Mouse (Mus musculus) forebrain, embryonic 11.5 days (tissue): ENCODE results near the gene Them7. TPM values are rescaled to one million over a fixed set of nuclear protein-coding genes. Genes with fewer than 3 reads are reported as not detected.
A peak's percentile ranks its signal among the peaks of the same experiment; 100 is the strongest.

ENCODE experiments used
- ATAC-seq: fragments of 200-750 bp; cut with Nextera tagmentation; replicated peaks from 2 replicates; pipeline ENCODE4 v1.8.0; 2017; ENCODE audit warnings: moderate TSS enrichment; ENCODE audit not compliant: low FRiP score
- DNase-seq: peaks from one replicate; pipeline ENCODE4 v3.0.0-alpha.2; 2017; ENCODE audit warnings: low spot score
- H3K27ac ChIP-seq: fragments of 300-500 bp; sonication (generic); 2 replicates; pipeline ENCODE4 v1.5.1; 2014; ENCODE audit warnings: low read depth, low read length
- H3K27me3 ChIP-seq: fragments of 300-500 bp; sonication (generic); 2 replicates; pipeline ENCODE4 v1.6.1; 2014; ENCODE audit warnings: mild to moderate bottlenecking, low read length, mixed read lengths; ENCODE audit not compliant: control insufficient read depth, insufficient read depth
- H3K36me3 ChIP-seq: fragments of 300-500 bp; sonication (generic); 2 replicates; pipeline ENCODE4 v1.6.1; 2014; ENCODE audit warnings: mild to moderate bottlenecking, low read length, moderate library complexity, mixed read lengths; ENCODE audit not compliant: control insufficient read depth, insufficient read depth
- H3K4me1 ChIP-seq: fragments of 300-500 bp; sonication (generic); replicated peaks from 2 replicates; pipeline ENCODE4 v1.6.1; 2014; ENCODE audit warnings: low read length, mixed read lengths; ENCODE audit not compliant: control insufficient read depth, insufficient read depth
- H3K4me2 ChIP-seq: fragments of 300-500 bp; sonication (generic); 2 replicates; pipeline ENCODE4 v1.6.1; 2014; ENCODE audit warnings: low read depth, mild to moderate bottlenecking, low read length, moderate library complexity, mixed read lengths; ENCODE audit not compliant: severe bottlenecking
- H3K4me3 ChIP-seq: fragments of 300-500 bp; sonication (generic); 2 replicates; pipeline ENCODE4 v1.5.1; 2014; ENCODE audit warnings: low read depth, low read length
- H3K9ac ChIP-seq: fragments of 300-500 bp; sonication (generic); 2 replicates; pipeline ENCODE4 v1.6.1; 2014; ENCODE audit warnings: low read length
- H3K9me3 ChIP-seq: fragments of 300-500 bp; sonication (generic); 2 replicates; pipeline ENCODE4 v1.6.1; 2016; ENCODE audit warnings: low read length, mixed read lengths; ENCODE audit not compliant: control insufficient read depth
- WGBS: fragments of 180-500 bp; shearing (Covaris S2); extraction: QIAGEN DNeasy Blood & Tissue Kit; methylation state at CpG from one replicate; pipeline ENCODE4 v1.1.7; 2014; 5-methylcytosine and 5-hydroxymethylcytosine counted together
- polyA plus RNA-seq: library from polyadenylated mRNA; unstranded; fragments of >200 nt; fragmentation: Nextera tagmentation; extraction: Ambion mirVana; gene quantifications from 2 replicates; pipeline ENCODE4 v1.2.1, GENCODE M21; 2014

Gene Them7
- polyA plus RNA-seq, 1 experiment from 2014 or later: 0.16 TPM

DNA sequence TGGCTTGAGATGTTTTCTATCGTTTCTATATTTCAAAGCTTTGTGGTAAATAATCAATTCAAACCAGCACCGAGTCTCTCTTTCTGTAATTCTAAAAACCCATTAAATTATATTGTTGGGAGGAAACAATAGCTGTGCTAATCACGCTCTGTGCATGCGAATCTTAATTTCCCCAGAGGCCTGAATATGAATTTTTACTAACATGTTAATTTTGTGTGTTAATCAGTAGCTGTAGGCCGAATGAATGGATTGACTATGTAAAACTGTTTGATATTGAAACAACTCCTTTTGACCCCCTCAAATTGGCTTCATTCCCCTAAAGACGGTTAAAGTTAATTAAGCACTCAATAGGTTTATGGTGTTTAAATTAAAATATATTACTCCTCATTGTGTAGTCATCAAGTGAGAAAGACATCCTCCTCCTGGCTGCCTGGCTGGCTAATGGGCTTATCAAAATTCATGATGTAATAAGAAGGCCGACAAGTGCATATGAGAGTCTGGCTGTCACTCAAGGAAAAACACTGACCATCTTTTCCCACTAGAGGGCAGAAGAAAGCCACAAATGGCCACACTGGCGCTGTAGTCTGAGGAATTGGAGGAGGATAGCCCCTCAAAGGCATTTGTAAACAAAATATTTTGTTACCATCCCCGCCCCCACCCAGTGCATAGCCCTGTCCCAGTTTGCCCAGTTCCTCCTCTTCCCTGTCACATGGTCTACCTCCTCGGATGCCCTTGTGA, 110.0 kb downstream of the Them7 start:
- H3K36me3 ChIP-seq: no peaks in the 10 kb centered on the region
- H3K4me1 ChIP-seq: peaks cover 5% of the 10 kb centered on the region; the same call in 1 of the 2 replicates
- H3K4me3 ChIP-seq: no peak overlapping the region
- H3K27me3 ChIP-seq: no peaks in the 10 kb centered on the region
- DNase-seq (peak; percentile 76), ATAC-seq (peak; percentile 76)
- no peak overlapping the region for H3K27ac ChIP-seq
- no peak overlapping the region for H3K4me2 ChIP-seq
- WGBS: 33% methylated on average over 10 of the region's 10 CpGs
- no peaks in the 10 kb centered on the region for H3K9me3 ChIP-seq
- no peak overlapping the region for H3K9ac ChIP-seq

DNA sequence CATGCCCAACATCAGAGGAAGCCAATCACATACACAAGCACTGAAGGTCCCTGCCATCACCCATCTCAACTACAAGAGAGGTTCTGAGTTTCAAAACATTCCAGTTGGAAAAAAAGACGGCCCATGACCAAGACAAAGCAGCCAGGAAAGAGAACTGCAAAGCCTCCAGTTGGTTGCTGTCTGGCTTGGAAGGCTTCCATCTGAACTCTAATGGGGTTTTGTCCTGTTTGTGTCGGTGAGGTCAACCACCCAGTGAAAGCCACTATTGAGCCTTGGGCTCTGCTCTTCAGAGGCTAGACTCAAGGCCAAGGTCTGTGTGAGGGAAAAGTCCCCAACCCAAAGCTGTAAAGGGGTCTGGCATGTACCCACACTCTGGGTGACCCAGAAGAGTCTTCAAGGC, 111.5 kb downstream of the Them7 start:
- WGBS: 83% methylated on average over 2 of the region's 2 CpGs
- ATAC-seq: no peak
- no peaks in the 10 kb centered on the region for H3K27me3 ChIP-seq
- H3K9me3 ChIP-seq: no peaks in the 10 kb centered on the region
- no peak overlapping the region for H3K4me3 ChIP-seq
- DNase-seq: no peak
- H3K4me1 ChIP-seq: peaks cover 5% of the 10 kb centered on the region; the same call in 1 of the 2 replicates
- no peak overlapping the region for H3K27ac ChIP-seq
- no peak overlapping the region for H3K9ac ChIP-seq
- no peak overlapping the region for H3K4me2 ChIP-seq
- no peaks in the 10 kb centered on the region for H3K36me3 ChIP-seq

DNA sequence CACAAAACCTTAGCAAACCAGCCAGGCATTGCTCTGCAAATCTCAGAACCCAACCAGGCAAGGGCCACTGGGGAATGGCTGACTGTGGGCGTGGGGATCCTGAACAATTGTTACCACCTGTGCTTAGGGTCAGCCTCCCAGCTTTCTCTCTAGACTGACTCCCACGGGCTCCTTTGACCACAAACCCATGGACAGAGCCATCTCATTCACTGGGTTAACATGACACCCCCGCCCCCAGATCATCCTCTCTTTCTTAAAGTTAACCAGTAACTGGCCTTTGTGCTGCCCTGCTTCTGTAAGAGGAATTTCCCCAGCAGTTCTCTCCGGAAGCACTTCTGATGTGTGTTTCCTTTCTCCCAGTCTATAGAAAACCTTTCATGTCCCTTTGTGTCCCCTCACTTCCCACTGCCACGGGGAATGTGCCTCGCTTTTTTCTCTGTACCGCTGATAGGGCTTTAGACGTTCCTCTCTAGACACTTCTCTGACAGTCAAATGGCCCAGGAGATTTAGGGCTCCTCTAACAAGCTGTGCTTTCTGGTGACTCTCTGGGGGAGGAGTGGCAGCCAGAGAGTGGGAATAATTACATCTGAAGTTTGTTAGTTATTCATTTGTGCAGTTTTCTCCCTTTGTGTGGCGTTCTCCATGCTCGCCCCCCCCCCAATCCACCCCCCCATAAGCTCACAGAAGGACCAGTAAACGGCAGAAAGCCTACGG, 112.4 kb downstream of the Them7 start:
- Histone ChIP-seq H3K4me2 (no peak overlapping the region), H3K9me3 (no peaks in the 10 kb centered on the region), H3K27ac (no peak overlapping the region), H3K27me3 (no peaks in the 10 kb centered on the region), H3K4me3 (no peak overlapping the region), H3K9ac (no peak overlapping the region), H3K4me1 (peaks cover 5% of the 10 kb centered on the region; the same call in 1 of the 2 replicates), H3K36me3 (no peaks in the 10 kb centered on the region)
- 20% methylated on average over 12 of the region's 12 CpGs for WGBS
- DNase-seq: no peak
- ATAC-seq: no peak

GRCm38 (mm10) chr2:105337171-105337875, 113.2 kb downstream of the Them7 start:
- no peak overlapping the region for H3K27ac ChIP-seq
- H3K9ac ChIP-seq: no peak overlapping the region
- H3K9me3 ChIP-seq: no peaks in the 10 kb centered on the region
- H3K36me3 ChIP-seq: no peaks in the 10 kb centered on the region
- ATAC-seq (peak; percentile 32; the same call in 1 of the 2 replicates), DNase-seq (peak; percentile 54)
- H3K4me3 ChIP-seq: no peak overlapping the region
- H3K27me3 ChIP-seq: no peaks in the 10 kb centered on the region
- WGBS: 34% methylated on average over 8 of the region's 8 CpGs
- H3K4me1 ChIP-seq: peaks cover 5% of the 10 kb centered on the region; the same call in 1 of the 2 replicates
- no peak overlapping the region for H3K4me2 ChIP-seq

GRCm38 (mm10) chr2:105339993-105340392, 115.9 kb downstream of the Them7 start:
- no peak for ATAC-seq
- no peak for DNase-seq

GRCm38 (mm10) chr2:105348886-105349285, 124.8 kb downstream of the Them7 start:
- ATAC-seq (no peak), DNase-seq (no peak)
- H3K27me3 ChIP-seq: no peaks in the 10 kb centered on the region
- no peak overlapping the region for H3K4me3 ChIP-seq
- WGBS: 47% methylated on average over 6 of the region's 6 CpGs
- H3K4me1 ChIP-seq: no peaks in the 10 kb centered on the region
- H3K27ac ChIP-seq: no peak overlapping the region
- H3K9me3 ChIP-seq: no peaks in the 10 kb centered on the region
- no peak overlapping the region for H3K4me2 ChIP-seq
- H3K9ac ChIP-seq: no peak overlapping the region
- no peaks in the 10 kb centered on the region for H3K36me3 ChIP-seq

More at GRCm38 (mm10) chr2:105339993-105340392, 115.9 kb downstream of the Them7 start:
- peaks cover 3% of the 10 kb centered on the region; the same call in 1 of the 2 replicates for H3K4me1 ChIP-seq
- H3K4me2 ChIP-seq: no peak overlapping the region
- no peaks in the 10 kb centered on the region for H3K9me3 ChIP-seq
- H3K27me3 ChIP-seq: no peaks in the 10 kb centered on the region
- H3K36me3 ChIP-seq: no peaks in the 10 kb centered on the region
- 63% methylated on average over 3 of the region's 3 CpGs for WGBS
- no peak overlapping the region for H3K27ac ChIP-seq
- H3K9ac ChIP-seq: no peak overlapping the region
- no peak overlapping the region for H3K4me3 ChIP-seq

DNA sequence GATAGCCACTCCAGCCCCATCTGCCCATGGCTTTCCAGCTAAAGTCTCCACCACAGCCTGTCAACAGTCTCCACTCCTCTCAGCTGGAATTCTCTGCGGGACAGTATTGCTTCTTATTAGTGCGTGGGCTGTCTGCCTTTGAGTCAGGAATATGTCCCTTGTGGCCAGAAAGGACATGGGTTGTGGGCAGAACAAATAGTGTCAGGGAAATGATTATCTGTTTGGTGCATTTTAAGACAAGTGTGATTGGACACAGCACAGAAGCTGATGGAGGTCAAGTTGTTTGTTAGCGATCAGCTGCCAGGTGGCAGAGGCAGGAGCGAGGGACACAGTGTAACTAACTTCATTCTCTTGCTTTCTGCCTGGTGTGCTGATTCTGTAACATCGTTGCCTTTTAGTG, 132.7 kb downstream of the Them7 start:
- ATAC-seq: no peak
- Histone ChIP-seq H3K36me3 (no peaks in the 10 kb centered on the region), H3K4me3 (no peak overlapping the region), H3K9me3 (no peaks in the 10 kb centered on the region), H3K9ac (no peak overlapping the region), H3K4me1 (no peaks in the 10 kb centered on the region), H3K27ac (no peak overlapping the region), H3K27me3 (no peaks in the 10 kb centered on the region), H3K4me2 (no peak overlapping the region)
- no peak for DNase-seq
- 82% methylated on average over 5 of the region's 5 CpGs for WGBS

GRCm38 (mm10) chr2:105358040-105358439, 133.9 kb downstream of the Them7 start:
- no peak for DNase-seq
- H3K4me1 ChIP-seq: no peaks in the 10 kb centered on the region
- no peaks in the 10 kb centered on the region for H3K27me3 ChIP-seq
- no peak overlapping the region for H3K9ac ChIP-seq
- H3K4me2 ChIP-seq: no peak overlapping the region
- 80% methylated on average over 3 of the region's 3 CpGs for WGBS
- H3K27ac ChIP-seq: no peak overlapping the region
- H3K36me3 ChIP-seq: no peaks in the 10 kb centered on the region
- H3K9me3 ChIP-seq: no peaks in the 10 kb centered on the region
- ATAC-seq: no peak
- H3K4me3 ChIP-seq: no peak overlapping the region
